Comparison of ENCODE assay signal across 8 mouse cellular contexts in the genomic region with DNA sequence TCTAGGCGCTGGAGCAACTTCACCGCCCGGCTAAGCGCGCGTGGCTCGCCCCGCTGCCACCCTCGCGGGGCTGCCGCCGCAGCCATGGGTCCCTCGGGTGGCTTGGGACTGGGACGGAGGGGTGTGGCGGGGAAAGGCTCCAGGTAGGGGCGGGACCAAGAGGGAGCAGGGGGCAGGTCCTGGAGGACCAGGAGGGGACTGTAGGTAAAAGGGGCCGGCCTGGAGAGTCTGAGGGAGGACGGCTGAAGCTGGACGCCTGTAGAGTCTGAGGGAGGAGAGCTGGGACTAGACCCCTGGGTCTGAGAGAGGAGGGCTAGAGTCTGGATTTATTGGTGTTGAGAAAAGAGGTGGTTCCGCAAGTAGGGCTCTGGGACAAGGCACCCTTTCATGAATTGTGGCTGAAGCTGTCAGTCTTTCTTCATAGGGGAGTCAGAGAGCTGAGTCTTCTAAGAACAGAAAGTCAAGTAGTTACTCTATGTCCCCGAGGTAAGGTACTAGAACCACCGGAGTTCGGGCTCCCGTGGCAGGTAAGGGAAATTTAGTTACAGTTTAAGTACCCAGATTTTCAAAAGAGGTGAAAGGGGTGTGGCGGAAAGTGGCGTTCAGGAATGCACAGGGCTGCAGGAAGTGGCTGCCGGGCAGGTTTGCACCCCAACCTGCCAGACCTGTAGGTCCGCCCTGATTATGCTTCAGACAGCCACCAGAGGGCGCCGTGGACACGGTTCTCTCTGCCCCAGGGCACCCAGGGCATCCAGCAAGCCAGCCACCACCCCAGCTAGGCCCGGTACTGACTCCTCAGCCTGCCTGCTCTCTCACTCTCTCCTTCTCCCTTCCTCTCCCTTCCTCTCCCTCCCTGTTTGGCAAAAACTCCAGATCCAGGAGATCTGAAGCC. TPM values are rescaled to one million over a fixed set of nuclear protein-coding genes. Genes with fewer than 3 reads are reported as not detected.
DNase-seq lines count a peak whose midpoint lies in the region; ATAC-seq lines count a peak whose summit lies in the region.

A gene (minus strand): TSS at position 113 of the 892 bp plus-strand sequence.

- no peak within 1 kb of the TSS for H3K9ac ChIP-seq in hindbrain, embryonic 12.5 days
- no peak within 1 kb of the TSS for H3K9ac ChIP-seq in limb, embryonic 11.5 days (ENCODE audit: low read length)
- H3K9ac ChIP-seq in midbrain, embryonic 14.5 days (replicated peaks; ENCODE audit: low read length): no peak within 1 kb of the TSS

- no peaks in the 10 kb centered on the region for H3K9me3 ChIP-seq in hindbrain, embryonic 12.5 days (replicated peaks)
- H3K9me3 ChIP-seq in limb, embryonic 11.5 days (ENCODE audit: control insufficient read depth, low read length): no peaks in the 10 kb centered on the region; the same call in 1 of the 2 replicates
- no peaks in the 10 kb centered on the region for H3K9me3 ChIP-seq in midbrain, embryonic 14.5 days (ENCODE audit: control insufficient read depth, low read length)

- 5% methylated on average over 32 of the region's 32 CpGs for WGBS in hindbrain, embryonic 12.5 days
- 2% methylated on average over 31 of the region's 32 CpGs for WGBS in limb, embryonic 11.5 days
- WGBS in midbrain, embryonic 14.5 days: 4% methylated on average over 32 of the region's 32 CpGs

- no peak within 1 kb of the TSS; the same call in 1 of the 2 replicates for H3K27ac ChIP-seq in hindbrain, embryonic 12.5 days
- H3K27ac ChIP-seq in limb, embryonic 11.5 days (replicated peaks; ENCODE audit: low read depth, low read length): no peak within 1 kb of the TSS
- no peak within 1 kb of the TSS for H3K27ac ChIP-seq in midbrain, embryonic 14.5 days (replicated peaks; ENCODE audit: low read depth, low read length)

- DNase-seq in cerebellum, adult 8-10 months: peak; percentile 26
- peak; percentile 60 for DNase-seq in c-Kit-positive CD71-positive TER-119-positive erythroid progenitor cells, embryonic 14.5 days (ENCODE audit: low spot score)
- DNase-seq in frontal cortex, postnatal 36 days (ENCODE audit: low spot score in 2 of 2): peak; percentile 35 to 46
- DNase-seq in limb, embryonic 11.5 days (ENCODE audit: low spot score): peak; percentile 85
- DNase-seq in midbrain, embryonic 14.5 days: peak; percentile 68
- peak; percentile 85 for DNase-seq in spleen, postnatal 36 days (ENCODE audit: low spot score in 2 of 2)

- H3K4me3 ChIP-seq in hindbrain, embryonic 12.5 days: no peak within 1 kb of the TSS; the same call in 1 of the 2 replicates
- no peak within 1 kb of the TSS for H3K4me3 ChIP-seq in limb, embryonic 11.5 days (ENCODE audit: low read depth, low read length)
- H3K4me3 ChIP-seq in midbrain, embryonic 14.5 days (replicated peaks; ENCODE audit: low read depth, low read length): no peak within 1 kb of the TSS

- 0 out of 2 replicates have a peak, but pooled peaks cover 3% of the 10 kb centered on the region for H3K4me1 ChIP-seq in hindbrain, embryonic 12.5 days
- H3K4me1 ChIP-seq in limb, embryonic 11.5 days (ENCODE audit: control insufficient read depth, insufficient read depth, low read length): no peaks in the 10 kb centered on the region
- no peaks in the 10 kb centered on the region for H3K4me1 ChIP-seq in midbrain, embryonic 14.5 days (ENCODE audit: control insufficient read depth, insufficient read depth, low read length)

- no peak for ATAC-seq in cerebellum, adult (ENCODE audit: insufficient number of reproducible peaks, low FRiP score, low TSS enrichment)
- ATAC-seq in hindbrain, embryonic 12.5 days (ENCODE audit: low FRiP score): peak; percentile 37; the same call in 1 of the 2 replicates
- ATAC-seq in limb, embryonic 11.5 days (ENCODE audit: insufficient number of reproducible peaks, low FRiP score, low TSS enrichment, low read depth): no peak; the same call in 1 of the 2 replicates
- no peak for ATAC-seq in midbrain, embryonic 14.5 days (ENCODE audit: low FRiP score, low TSS enrichment)

- H3K27me3 ChIP-seq in hindbrain, embryonic 12.5 days: peaks cover 36% of the 10 kb centered on the region
- peaks cover 18% of the 10 kb centered on the region for H3K27me3 ChIP-seq in limb, embryonic 11.5 days (ENCODE audit: control insufficient read depth, insufficient read depth, low read length)
- peaks cover 16% of the 10 kb centered on the region for H3K27me3 ChIP-seq in midbrain, embryonic 14.5 days (ENCODE audit: control insufficient read depth, insufficient read depth, low read length)

- H3K36me3 ChIP-seq in hindbrain, embryonic 12.5 days: no peaks in the 10 kb centered on the region
- no peaks in the 10 kb centered on the region for H3K36me3 ChIP-seq in limb, embryonic 11.5 days (ENCODE audit: control insufficient read depth, insufficient read depth, low read length)
- no peaks in the 10 kb centered on the region for H3K36me3 ChIP-seq in midbrain, embryonic 14.5 days (ENCODE audit: control insufficient read depth, insufficient read depth, low read length)

- peak within 1 kb of the TSS; percentile 20; the same call in 1 of the 2 replicates for H3K4me2 ChIP-seq in hindbrain, embryonic 12.5 days (replicated peaks)
- H3K4me2 ChIP-seq in limb, embryonic 11.5 days (ENCODE audit: low read depth, severe bottlenecking): peak within 1 kb of the TSS; percentile 23; the same call in 1 of the 2 replicates
- no peak within 1 kb of the TSS for H3K4me2 ChIP-seq in midbrain, embryonic 14.5 days (ENCODE audit: low read length)

RNA-seq across cellular contexts. Expression of the gene that starts here (rescaled TPM):
- polyA plus RNA-seq in hindbrain, embryonic 12.5 days (2016; fragmentation: Nextera tagmentation; extraction: Ambion mirVana): 1.0 and 1.3 TPM in 2 replicates
- polyA plus RNA-seq in limb, embryonic 11.5 days (2014; fragmentation: Nextera tagmentation; extraction: Ambion mirVana): 0.75 and 1.3 TPM in 2 replicates
- polyA plus RNA-seq in midbrain, embryonic 14.5 days (2014; fragmentation: Nextera tagmentation; extraction: Ambion mirVana): not detected in 2 replicates

Comparison
In these comparisons a context has a peak if more than half of its experiments do, and no peak if none do; other contexts are left out.
1. Peak in DNase-seq in midbrain, embryonic 14.5 days; RNA of the gene not detected or under 1 TPM.
2. DNase-seq: peak in every context shown above with its lines; median percentile 85 in limb, embryonic 11.5 days; 85 in spleen, postnatal 36 days; 68 in midbrain, embryonic 14.5 days; 60 in c-Kit-positive CD71-positive TER-119-positive erythroid progenitor cells, embryonic 14.5 days; 40 in frontal cortex, postnatal 36 days; 26 in cerebellum, adult 8-10 months.